Mouse (Mus musculus) heart, postnatal 10 days (tissue): ENCODE results near the gene Hells. TPM values are rescaled to one million over a fixed set of nuclear protein-coding genes. Genes with fewer than 3 reads are reported as not detected.

ENCODE experiments used
- DNase-seq, 2 experiments: peaks; one replicate each; pipeline ENCODE4 v3.0.0; 2021
- intact Hi-C: fragments of 180-260 bp; cut with DNase I; formaldehyde crosslinking; loops from one replicate; pipeline ENCODE4 v1.15.1; 2025
- total RNA-seq, 2 experiments: library from RNA; stranded (reverse); gene quantifications; 2 replicates each; pipeline ENCODE4 v1.2.3; 2021

The Hells gene
- 1 to 10 TPM; 6.7 to 9.2 TPM for total RNA-seq

- DNase-seq: peak; percentile 88 to 92
- intact Hi-C loops: no loop called here
These were observed at the start of gene Hells for GRCm38 (mm10) chr19:38930788-38931565. Gene Hells, plus strand, starts transcription at chr19:38930915.

DNA sequence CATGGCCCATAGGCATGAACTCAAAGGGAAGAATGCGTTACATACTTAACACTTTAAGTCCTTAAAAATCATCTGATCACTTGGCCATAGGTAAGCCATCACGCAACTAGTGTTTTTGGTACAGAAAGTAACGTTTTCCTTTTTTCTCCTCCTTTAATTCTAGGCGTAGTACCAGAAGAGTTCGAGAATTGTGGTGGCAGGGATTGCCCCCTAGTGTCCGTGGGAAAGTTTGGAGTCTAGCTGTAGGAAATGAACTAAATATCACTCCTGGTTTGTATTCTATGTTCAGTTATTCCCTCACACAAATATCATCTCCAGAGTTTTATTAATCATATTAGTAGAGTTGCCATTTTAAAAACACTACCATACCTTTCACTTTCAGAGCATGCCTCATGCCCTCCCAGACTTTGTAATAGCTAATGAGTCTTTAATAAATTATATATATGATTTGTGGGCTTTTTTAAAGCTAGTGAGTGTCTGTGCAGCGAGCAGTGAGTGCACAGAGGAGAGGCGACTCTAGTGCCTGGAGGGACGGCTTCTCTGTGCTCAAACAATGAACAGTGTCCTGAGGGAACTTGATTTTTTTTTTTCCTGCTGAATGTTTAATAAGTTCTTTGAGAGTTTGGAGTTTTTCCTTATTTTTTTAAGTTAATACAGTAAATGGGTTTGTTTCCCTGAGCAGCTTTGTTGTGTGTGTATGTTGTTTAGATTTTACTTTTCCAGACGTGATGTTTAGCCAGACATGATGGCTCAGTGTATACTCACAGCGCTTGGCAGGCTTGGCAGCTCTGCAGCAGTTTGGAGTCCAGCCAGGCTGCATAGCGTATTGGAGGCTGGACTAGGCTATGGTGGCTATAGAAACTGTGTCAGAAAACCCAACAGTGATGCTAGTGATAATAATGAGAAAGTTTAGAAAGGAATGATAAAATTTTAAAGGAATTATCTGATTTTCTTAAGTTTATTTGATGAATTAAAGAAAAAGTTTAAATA is 29.3 kb upstream of the Hells start:
- intact Hi-C loops: loop anchor here (2.0 kb wide), 1 partner anchor 83 kb away; the partner anchor contains the start of gene Noc3l
- peak; percentile 20 to 33 for DNase-seq

- DNase-seq: no peak
- intact Hi-C loops: no loop called here
These were observed 28.2 kb upstream of the Hells start for GRCm38 (mm10) chr19:38902501-38902900.

DNA sequence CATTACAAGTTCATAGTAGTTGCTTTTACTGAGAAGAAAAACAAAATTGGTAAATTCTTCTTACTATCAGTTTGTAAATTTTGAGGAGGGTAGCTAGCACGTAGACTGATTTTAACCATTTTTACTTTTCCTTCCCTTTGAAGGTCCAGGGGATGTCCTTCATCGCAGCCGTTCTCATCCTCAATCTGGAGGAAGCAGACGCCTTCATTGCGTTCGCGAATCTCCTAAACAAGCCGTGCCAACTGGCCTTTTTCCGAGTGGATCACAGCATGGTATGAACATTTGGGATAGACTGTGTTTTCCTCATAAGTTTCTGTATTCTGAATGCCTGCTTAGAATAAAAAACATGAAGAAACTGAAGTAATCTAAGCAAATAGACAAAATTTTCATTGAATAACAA is 16.9 kb upstream of the Hells start:
- no peak for DNase-seq

GRCm38 (mm10) chr19:38914926-38915325 is 15.8 kb upstream of the Hells start:
- no peak for DNase-seq
- intact Hi-C loops: loop anchor here (5.0 kb wide), 2 partner anchors 78 to 493 kb away; partner anchors contain the start of gene Tbc1d12

More for the DNA sequence above, 16.9 kb upstream of the Hells start:
- intact Hi-C loops: no loop called here

DNA sequence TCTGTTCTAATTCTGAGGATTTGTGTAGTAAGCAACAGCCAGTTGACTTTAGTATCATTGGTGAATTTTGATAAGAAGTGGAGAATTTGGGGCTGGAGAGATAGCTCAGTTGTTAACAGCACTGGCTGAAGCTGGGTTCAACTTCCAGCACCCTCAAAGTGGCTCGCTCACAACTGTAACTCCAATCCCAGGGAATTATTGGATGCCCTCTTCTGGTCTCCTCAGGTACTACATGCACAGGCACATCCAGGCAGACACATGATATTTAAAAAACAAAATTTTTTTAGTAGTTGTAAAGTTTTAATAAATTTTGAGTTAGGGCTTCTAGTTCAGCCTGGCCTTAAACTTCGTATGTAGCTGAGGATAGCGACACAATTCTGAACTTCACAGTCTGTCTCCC is 15.0 kb upstream of the Hells start:
- intact Hi-C loops: loop anchor here (5.0 kb wide), 2 partner anchors 78 to 493 kb away; partner anchors contain the start of gene Tbc1d12
- DNase-seq: peak; percentile 49 to 75

- DNase-seq: no peak
- intact Hi-C loops: no loop called here
These were observed 2.1 kb upstream of the Hells start for GRCm38 (mm10) chr19:38928481-38929158.

- intact Hi-C loops: no loop called here
- DNase-seq: no peak
These were observed 1.1 kb upstream of the Hells start for GRCm38 (mm10) chr19:38929471-38930251.

- DNase-seq: peak in 1 of 2 experiments; percentile 10
- intact Hi-C loops: no loop called here
These were observed 395 bp upstream of the Hells start for GRCm38 (mm10) chr19:38930252-38930787.

DNA sequence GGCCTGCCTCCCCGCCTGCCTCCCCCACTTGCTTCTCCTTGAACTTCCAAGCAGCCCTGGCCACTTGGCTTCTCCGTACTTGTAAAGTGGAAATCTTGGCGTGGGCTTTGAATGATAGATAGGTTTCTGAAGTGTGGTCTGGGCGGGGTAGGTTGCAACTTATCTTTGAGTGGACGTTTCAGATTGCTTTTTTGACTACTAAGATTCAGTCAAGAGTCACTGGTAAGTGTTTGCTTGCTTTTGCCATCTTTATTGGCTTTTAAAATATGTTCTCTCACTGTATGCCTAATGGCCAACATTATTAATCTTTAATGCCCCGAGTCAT is 813 bp downstream of the Hells start:
- DNase-seq: no peak
- intact Hi-C loops: no loop called here

DNA sequence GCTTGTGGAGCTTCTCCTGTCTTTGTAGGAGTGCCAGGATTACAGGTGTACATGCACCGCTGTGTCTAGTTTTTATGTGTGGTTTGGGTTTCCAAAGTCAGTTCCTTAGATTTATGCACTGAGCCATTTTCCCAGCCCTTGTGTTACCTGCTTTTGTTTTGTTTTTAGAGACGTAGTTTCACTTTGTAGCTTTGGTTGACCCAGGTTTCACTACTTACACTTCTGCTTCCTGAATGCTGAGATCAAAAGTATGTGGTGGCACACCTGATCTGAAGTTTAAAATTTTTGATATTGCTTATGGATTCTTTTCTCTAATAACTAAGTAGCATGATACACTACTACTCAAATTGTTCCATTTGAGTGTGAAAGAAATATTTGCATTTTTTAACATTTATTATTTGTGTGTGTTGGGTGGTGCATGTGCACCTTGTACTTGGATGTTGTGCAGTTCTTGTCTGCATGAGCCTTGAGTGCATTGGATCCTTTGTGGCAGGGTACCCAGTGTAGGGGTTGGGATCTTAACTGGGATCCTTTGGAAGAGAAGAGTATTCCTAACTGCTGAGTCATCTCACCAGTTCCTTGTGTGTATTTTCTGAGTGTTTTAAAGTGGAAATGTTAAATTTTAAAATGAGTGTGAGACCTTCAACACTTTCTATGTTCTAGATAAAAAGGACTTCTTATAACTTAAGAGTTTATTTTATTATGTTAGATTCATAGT is 14.0 kb downstream of the Hells start:
- intact Hi-C loops: no loop called here
- DNase-seq: no peak

GRCm38 (mm10) chr19:38970741-38971140 is 40.0 kb downstream of the Hells start:
- no peak for DNase-seq

GRCm38 (mm10) chr19:38972581-38972980 is 41.9 kb downstream of the Hells start:
- intact Hi-C loops: loop anchor here (10.0 kb wide), 1 partner anchor 1332 kb away; no protein-coding TSS in a partner anchor
- no peak for DNase-seq

More at GRCm38 (mm10) chr19:38970741-38971140, 40.0 kb downstream of the Hells start:
- intact Hi-C loops: loop anchor here (10.0 kb wide), 1 partner anchor 1334 kb away; no protein-coding TSS in a partner anchor

DNA sequence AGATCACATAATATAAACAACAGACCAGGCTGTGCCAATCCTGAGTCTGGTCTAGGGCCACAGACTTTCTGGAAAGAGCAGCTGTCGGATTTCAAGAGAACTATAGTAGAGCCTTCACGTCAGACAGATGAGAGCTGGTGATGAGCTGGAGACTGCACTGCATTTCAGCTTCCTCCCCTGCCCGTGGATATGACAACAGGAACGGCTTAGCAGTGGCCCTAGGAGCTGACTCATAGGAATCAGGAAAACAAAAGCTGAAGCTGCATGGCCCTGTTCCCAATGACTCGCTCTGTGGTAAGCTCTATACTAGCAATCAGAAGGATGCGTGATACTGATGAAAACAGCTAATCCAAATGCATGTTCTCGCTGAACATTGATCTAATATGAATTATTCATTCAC is 43.0 kb downstream of the Hells start:
- intact Hi-C loops: loop anchor here (10.0 kb wide), 1 partner anchor 1331 kb away; no protein-coding TSS in a partner anchor

GRCm38 (mm10) chr19:38976269-38976668 is 45.6 kb downstream of the Hells start:
- intact Hi-C loops: loop anchor here (10.0 kb wide), 1 partner anchor 1329 kb away; no protein-coding TSS in a partner anchor
- DNase-seq: no peak

More for the DNA sequence above, 43.0 kb downstream of the Hells start:
- peak in 1 of 2 experiments; percentile 5 for DNase-seq

- DNase-seq: peak; percentile 65 to 82
- intact Hi-C loops: loop anchor here (1.0 kb wide), 1 partner anchor 1243 kb away; no protein-coding TSS in a partner anchor
These were observed 51.3 kb downstream of the Hells start for GRCm38 (mm10) chr19:38981966-38982365.

GRCm38 (mm10) chr19:38998248-38998647 is 67.5 kb downstream of the Hells start:
- intact Hi-C loops: loop anchor here (5.0 kb wide), 1 partner anchor 869 kb away; no protein-coding TSS in a partner anchor
- no peak for DNase-seq

GRCm38 (mm10) chr19:38998676-38999075 is 68.0 kb downstream of the Hells start:
- DNase-seq: no peak
- intact Hi-C loops: loop anchor here (5.0 kb wide), 1 partner anchor 869 kb away; no protein-coding TSS in a partner anchor
